Mouse (Mus musculus): ENCODE data around the gene St3gal3.
A peak's percentile ranks its signal among the peaks of the same experiment; 100 is the strongest.

St3gal3 gene

GRCm38 (mm10) chr4:118017021-118017805, 117.5 kb downstream of the St3gal3 start:
- no peak for DNase-seq (ENCODE audit: low spot score)

GRCm38 (mm10) chr4:118016323-118016911, 118.3 kb downstream of the St3gal3 start:
- DNase-seq (ENCODE audit: low spot score), result no peak

- DNase-seq (ENCODE audit: low spot score), result no peak
Measured at GRCm38 (mm10) chr4:118015636-118016035, 119.1 kb downstream of the St3gal3 start.

- DNase-seq (ENCODE audit: low spot score), result no peak
Measured at GRCm38 (mm10) chr4:118015126-118015525, 119.6 kb downstream of the St3gal3 start.

GRCm38 (mm10) chr4:118010661-118011173, 124.0 kb downstream of the St3gal3 start:
- no peak for DNase-seq (ENCODE audit: low spot score)

- no peak for DNase-seq (ENCODE audit: low spot score)
Measured at GRCm38 (mm10) chr4:118008433-118009033, 126.2 kb downstream of the St3gal3 start.

GRCm38 (mm10) chr4:118001355-118001754, 133.4 kb downstream of the St3gal3 start:
- no peak for DNase-seq (ENCODE audit: low spot score)

GRCm38 (mm10) chr4:118000605-118001208, 134.0 kb downstream of the St3gal3 start:
- DNase-seq (ENCODE audit: low spot score), result no peak

- no peak for DNase-seq (ENCODE audit: low spot score)
Measured at GRCm38 (mm10) chr4:117999951-118000350, 134.8 kb downstream of the St3gal3 start.

- DNase-seq (ENCODE audit: low spot score), result peak; percentile 67
Measured at GRCm38 (mm10) chr4:117997381-117998269, 137.1 kb downstream of the St3gal3 start.

- peak; percentile 15 for DNase-seq (ENCODE audit: low spot score)
Measured at GRCm38 (mm10) chr4:117996701-117997100, 138.0 kb downstream of the St3gal3 start.

- DNase-seq (ENCODE audit: low spot score), result peak; percentile 5
Measured at GRCm38 (mm10) chr4:117995461-117995860, 139.3 kb downstream of the St3gal3 start.

- DNase-seq (ENCODE audit: low spot score), result peak; percentile 13
Measured at GRCm38 (mm10) chr4:117993421-117993820, 141.3 kb downstream of the St3gal3 start.

- no peak for DNase-seq (ENCODE audit: low spot score)
Measured at GRCm38 (mm10) chr4:117992872-117993271, 141.8 kb downstream of the St3gal3 start.

- peak; percentile 3 for DNase-seq (ENCODE audit: low spot score)
Measured at GRCm38 (mm10) chr4:117992036-117992435, 142.7 kb downstream of the St3gal3 start.

GRCm38 (mm10) chr4:117991055-117991627, 143.6 kb downstream of the St3gal3 start:
- DNase-seq (ENCODE audit: low spot score), result peak; percentile 3

GRCm38 (mm10) chr4:117990571-117990970, 144.1 kb downstream of the St3gal3 start:
- DNase-seq (ENCODE audit: low spot score), result no peak

GRCm38 (mm10) chr4:117989801-117990200, 144.9 kb downstream of the St3gal3 start:
- peak; percentile 2 for DNase-seq (ENCODE audit: low spot score)

- DNase-seq (ENCODE audit: low spot score), result no peak
Measured at GRCm38 (mm10) chr4:117986766-117987165, 147.9 kb downstream of the St3gal3 start.

GRCm38 (mm10) chr4:117984993-117985587, 149.6 kb downstream of the St3gal3 start:
- no peak for DNase-seq (ENCODE audit: low spot score)

GRCm38 (mm10) chr4:117984206-117984605, 150.5 kb downstream of the St3gal3 start:
- DNase-seq (ENCODE audit: low spot score), result no peak
